Mouse (Mus musculus) kidney, postnatal 25 days (tissue): Measurements from ENCODE around the gene Plcz1.

Source experiments
- DNase-seq, 2 experiments: peaks; one replicate each; pipeline ENCODE4 v3.0.0; 2021; ENCODE audit warnings: mixed read lengths in 2 of 2

Plcz1 gene

GRCm38 (mm10) chr6:140041357-140041756 is at the start of gene Plcz1:
TSS of gene Plcz1 (minus strand) at chr6:140041457.
- no peak for DNase-seq

DNA sequence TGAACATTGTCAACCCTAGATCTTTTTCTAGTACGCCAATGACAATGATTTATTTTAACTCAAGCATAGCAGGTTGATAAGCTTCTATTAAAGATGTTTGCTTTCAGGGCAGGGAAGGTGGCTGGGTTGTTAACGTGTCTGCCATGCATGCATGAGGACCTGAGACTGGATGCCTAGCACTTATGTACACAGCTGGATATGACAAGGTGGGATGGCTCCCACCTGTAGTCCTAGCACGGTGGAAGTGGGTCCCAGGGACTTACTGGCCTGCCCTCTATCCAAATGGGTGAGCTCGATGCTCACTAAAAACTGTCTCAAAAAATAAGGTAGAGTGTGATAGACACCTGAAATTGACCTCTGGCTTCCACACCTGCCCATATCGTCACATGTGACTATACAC is 48.6 kb upstream of the Plcz1 start:
- no peak for DNase-seq

- DNase-seq: peak in 1 of 2 experiments; percentile 30
Observed at GRCm38 (mm10) chr6:140081739-140082138, 40.5 kb upstream of the Plcz1 start.

GRCm38 (mm10) chr6:140080933-140081332 is 39.7 kb upstream of the Plcz1 start:
- DNase-seq: no peak

GRCm38 (mm10) chr6:140069177-140069576 is 27.9 kb upstream of the Plcz1 start:
- DNase-seq: no peak

GRCm38 (mm10) chr6:140054271-140054928 is 13.1 kb upstream of the Plcz1 start:
- DNase-seq: no peak

GRCm38 (mm10) chr6:140051476-140051875 is 10.2 kb upstream of the Plcz1 start:
- peak in 1 of 2 experiments; percentile 8 for DNase-seq

DNA sequence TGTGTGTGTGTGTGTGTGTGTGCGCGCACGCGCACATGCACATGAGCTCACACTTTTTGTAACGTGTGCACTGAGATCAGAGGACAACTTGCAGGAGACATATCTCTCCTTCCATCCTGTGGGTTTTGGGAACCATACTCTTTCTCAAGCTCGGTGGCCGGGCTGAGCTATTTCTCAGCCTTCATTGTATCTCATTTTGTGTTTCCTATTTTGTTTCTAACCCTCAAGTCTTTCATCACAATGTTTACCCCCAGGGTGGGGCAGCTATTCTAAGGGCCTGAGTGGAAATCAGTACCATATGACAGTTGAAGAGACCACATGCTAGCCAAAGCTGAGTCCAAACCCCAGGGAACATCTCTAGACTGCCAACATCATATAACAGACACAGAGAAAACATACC is 305 bp downstream of the Plcz1 start, which contains the start of gene Capza3:
Gene Capza3 (plus strand): TSS at position 301 of the 400 bp plus-strand sequence.
- DNase-seq: no peak

GRCm38 (mm10) chr6:140024404-140024803 is 16.9 kb downstream of the Plcz1 start:
- no peak for DNase-seq

- DNase-seq: no peak
Observed at GRCm38 (mm10) chr6:140005181-140005580, 36.1 kb downstream of the Plcz1 start.

DNA sequence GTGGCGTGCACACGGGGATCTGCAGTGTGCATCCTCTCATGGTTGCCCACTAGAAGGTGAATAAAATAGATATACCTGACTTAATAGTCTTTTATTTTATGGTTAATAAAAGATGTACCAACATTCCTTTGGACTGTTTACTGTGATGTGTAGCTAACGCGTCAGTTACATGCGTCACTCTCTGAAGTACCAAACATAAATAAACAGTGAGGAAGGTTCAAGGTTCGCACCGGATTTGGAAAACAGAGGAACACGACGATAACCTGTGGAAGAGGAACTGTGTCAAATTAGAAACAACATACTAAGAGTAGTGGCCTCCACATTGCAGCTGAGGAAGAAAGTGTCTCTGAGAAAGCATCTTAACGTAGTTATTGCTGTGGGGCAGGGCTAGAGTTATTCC is 51.7 kb downstream of the Plcz1 start:
- no peak for DNase-seq

GRCm38 (mm10) chr6:139989075-139989474 is 52.2 kb downstream of the Plcz1 start:
- DNase-seq: no peak

GRCm38 (mm10) chr6:139986564-139986963 is 54.7 kb downstream of the Plcz1 start:
- DNase-seq: no peak

DNA sequence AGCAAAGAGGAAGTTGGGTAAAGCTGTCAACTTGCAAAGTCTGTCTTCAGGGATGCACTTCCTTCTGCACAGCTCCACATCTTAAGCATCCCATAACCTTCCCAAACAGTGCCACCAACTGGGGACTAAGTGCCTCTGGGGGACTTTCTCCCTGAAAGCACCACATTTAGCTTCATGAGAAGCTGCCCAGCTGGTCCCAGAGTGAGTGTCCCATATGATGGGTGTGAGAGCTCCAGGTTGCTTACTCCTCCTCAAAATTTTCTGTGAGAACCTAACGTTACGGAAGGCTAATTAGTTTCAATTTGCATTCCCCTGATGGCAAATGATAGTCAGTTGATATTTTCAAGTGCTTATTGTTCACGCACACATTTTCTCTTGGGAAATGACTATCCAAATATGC is 57.2 kb downstream of the Plcz1 start:
- no peak for DNase-seq

GRCm38 (mm10) chr6:139981061-139981460 is 60.2 kb downstream of the Plcz1 start:
- no peak for DNase-seq

- DNase-seq: no peak
Observed at GRCm38 (mm10) chr6:139978114-139978513, 63.1 kb downstream of the Plcz1 start.

DNA sequence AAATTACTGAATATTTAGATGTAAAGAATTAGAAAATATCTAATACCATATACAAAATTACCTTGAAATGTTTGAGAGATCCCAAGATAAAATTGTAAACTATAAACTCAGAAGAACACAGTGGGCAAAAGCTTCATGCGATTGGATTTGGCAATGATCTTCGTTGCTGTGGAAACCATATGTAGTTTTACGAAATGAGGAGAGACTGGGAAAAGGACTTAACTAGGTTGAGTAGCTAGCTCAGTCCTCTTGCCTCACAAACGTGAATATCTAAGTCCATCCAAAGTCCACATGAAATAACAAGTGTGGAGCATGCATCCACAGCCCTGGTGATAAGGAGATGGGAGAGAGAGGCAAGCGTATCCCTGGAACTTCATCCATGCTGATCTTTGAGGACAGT is 66.6 kb downstream of the Plcz1 start:
- no peak for DNase-seq

DNA sequence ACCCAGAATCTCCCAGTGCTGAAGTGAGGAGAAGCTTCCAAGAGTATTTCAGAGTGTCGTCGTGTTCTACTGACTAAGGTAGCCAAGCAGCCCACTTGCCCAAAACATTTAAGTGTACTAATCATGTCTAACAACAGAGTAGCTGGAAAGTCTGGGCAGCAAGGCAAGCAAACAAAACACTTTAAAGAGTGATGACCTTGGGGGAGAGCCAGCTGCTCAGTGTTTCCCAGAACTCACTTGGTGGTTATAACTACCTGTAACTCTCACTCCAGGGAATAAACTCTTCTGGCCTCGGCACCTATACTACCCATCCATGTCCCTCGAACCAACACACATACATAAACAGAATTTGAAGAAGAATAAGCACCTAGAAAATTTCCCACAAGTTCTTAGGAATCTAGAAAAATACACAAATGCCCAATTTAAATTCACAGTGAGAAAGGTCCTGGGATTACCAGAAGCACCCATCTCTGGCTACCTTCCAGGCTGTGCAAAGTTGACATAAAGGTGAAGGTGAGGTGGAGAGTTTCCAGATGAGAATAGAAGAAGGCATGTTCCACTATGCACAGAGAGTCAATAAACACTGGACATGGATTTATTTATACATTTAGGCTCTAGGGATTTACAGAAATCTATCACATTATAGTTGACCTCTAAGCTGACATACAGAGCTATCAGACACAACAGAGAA is 69.5 kb downstream of the Plcz1 start:
- DNase-seq: no peak

DNA sequence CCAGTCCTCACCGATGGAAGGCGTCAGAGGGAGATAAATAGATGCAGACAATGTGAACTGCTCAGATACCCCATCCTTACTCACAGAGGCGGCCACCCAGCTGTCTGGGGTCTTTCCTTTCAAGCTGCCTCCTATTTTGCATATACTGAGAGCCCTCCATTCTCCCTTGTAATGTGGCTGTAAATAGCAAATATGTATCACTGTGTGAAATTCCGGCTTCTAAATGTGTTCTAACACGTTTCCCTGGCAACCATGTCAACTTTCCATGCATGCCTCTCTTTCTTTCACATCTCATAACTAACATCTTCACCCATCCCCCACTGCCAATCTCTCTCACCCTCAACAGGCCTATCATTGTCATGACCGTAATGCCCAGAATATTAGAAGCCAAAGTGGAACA is 74.6 kb downstream of the Plcz1 start:
- no peak for DNase-seq

DNA sequence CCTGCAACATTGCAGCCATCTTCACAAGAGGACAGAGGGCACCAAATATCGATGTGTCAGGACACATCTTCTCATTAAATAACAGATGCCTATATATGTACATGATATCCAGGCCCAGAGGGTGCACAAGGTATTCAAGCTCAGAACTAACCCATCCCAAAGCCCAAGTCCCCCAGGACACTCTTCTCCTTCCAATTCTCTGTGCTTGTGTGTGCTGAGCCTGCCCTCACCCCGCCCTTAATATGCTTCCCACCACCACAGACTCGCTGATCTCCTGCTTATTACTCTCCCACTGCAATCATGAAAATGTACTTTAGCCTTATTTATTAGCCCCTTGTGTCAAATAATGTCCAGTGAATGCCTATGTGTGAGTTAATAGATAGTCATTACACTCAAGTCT is 76.4 kb downstream of the Plcz1 start:
- no peak for DNase-seq

GRCm38 (mm10) chr6:139963775-139964174 is 77.5 kb downstream of the Plcz1 start:
- DNase-seq: no peak

GRCm38 (mm10) chr6:139957531-139958241 is 83.6 kb downstream of the Plcz1 start:
- peak in 1 of 2 experiments; percentile 38 for DNase-seq

- DNase-seq: no peak
Observed at GRCm38 (mm10) chr6:139953596-139953995, 87.7 kb downstream of the Plcz1 start.
